Mouse (Mus musculus): ENCODE measurements at regions not wholly inside any gene's neighbourhood (a gene's known extent, or its start where the extent isn't known, plus 50 kb on each side); places are given as distances from the start of the nearest gene placed in this dataset.

DNA sequence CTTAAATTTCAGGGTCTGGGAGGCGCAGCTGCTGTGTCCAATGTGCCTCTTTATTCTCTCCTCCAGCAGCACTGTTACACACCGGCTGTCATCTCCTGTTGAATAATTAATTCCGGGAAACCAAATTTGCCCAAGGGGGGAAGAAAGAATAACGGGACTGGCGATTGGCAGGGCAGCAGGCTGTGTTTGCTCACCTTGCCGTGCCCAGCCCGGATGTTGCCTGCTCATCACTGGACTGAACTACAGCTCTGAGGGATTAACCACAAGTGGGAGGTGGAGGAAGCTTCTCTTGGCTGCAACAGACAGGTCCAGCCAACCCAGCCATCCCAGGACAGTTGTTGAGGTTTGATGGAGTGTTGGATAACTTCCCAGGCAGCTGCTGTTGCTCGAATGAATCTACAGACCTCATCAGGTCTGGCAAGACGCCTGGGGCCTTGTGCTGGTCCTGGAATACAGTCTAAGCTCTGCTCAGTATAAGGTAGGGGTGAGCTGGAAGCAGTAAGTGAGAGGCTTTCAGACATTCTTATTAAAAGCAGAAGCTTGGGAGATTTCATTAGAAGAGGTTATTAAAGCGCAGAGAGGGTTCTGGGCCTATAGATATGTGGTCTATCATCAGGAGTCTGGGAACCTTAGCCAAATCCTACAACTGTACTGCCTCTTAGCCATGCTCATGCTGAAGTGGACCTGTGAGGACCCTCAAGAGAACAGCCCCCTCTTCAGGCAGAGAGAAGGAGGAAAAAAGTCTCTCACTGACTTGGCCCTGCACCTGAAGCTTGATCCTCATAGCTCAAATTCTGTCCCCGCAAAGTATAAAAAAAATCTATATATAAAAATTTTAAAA is 291.8 kb downstream of the Il20rb start:
- peak; percentile 9 for DNase-seq

DNA sequence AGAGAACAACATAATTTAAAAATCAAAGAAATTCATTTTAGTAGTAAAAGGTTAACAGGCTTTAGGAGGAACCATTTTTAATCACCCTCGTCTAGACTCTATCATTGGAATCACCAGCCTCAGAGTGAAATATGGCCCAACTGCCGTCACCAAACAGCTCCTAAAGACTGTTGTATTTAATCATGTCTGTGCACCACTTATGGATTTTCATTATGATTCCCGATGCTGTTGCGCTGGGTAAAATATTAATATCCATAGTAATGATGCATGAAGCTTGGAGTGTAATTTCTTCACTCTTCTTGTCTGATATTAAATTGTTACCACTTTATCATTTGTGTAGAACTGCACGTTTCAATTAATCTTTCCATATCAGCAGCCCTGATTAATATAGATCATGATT is 292.4 kb downstream of the Il20rb start:
- DNase-seq = no peak

DNA sequence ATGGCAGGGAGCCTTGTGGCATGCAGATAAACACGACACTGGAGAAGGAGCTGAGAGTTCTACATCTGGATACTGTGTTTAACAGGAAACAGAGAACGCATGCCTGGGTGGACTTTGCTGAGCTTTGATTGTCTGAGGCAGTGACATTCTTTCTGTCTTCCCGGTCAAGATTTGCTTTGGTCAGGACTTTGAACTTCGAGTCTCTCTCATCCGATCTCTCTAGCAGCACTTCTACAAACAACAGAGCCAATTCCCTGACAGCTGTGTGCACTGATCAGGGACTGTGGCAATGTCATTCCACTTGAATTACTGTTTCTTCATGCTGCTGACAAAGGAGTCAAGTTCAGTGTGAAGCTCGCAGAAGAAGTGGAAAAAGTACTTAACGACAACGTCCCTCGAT is 302.5 kb downstream of the Il20rb start:
- DNase-seq = no peak

DNA sequence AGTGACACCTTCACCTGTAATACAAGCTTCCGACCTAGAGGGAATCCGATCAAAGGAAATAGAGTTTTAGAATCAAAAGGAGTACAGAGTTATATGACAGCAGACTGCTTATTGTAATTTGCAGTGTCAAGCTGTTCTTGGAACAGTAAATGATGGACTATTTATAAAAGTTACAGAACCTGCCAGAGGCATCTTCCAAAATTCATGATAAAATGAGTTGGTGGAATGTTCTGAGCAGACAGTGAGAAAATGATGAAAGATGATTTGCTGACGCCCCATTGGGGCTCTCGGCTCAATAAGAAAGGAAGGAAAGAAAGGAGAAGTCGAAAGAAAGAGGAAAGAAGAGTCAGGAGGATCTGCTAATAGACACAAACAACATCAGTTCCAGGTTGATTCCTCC is 300.3 kb upstream of the Sox14 start:
- no peak for DNase-seq

DNA sequence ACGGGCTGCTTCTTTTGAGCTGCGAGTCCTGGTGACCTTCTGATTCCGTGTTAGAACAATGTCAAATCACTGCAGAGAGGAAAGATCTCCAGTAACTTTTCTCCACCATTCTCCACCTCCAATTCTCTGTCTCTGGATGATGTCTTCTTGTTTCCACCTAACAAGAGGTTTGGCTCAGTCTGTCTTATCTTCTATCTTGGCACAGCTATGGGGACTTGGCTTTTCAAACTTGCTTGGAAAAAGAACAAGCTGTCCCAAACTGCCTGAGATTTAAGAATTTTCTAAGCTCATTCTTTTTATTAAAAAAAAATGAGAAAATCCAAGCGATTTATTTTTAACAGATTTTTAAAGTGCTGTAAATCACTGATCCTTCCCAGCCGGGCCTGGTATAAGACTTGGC is 290.3 kb upstream of the Sox14 start:
- no peak for DNase-seq

DNA sequence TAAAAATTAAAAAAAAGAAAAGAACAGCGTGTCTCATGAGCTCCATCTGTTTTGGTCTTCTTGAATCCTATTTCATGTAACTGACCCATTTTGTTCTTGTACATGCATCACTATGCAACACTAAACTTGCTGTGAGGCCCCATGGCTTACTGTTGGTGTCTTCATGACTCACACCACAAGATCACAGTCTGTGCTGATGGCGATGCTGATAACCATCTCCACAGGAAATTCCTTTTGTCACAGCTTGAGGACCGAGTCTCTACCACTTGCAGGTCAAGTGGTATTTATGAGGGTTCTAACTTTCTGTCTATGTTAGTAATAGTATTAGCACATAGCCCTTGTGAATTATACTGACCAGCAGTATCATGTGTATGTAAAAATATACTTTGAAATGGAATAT is 286.0 kb upstream of the Sox14 start:
- DNase-seq = no peak

Data from liver (tissue).